Mouse (Mus musculus): ENCODE data around the gene Ppp1r12b.

Ppp1r12b gene

GRCm38 (mm10) chr1:134763776-134764438 lies 191.8 kb downstream of the Ppp1r12b start:
- DNase-seq (ENCODE audit: extremely low spot score, low spot score): no peak

- DNase-seq (ENCODE audit: extremely low spot score, low spot score): no peak
Measured at GRCm38 (mm10) chr1:134763250-134763649, 192.5 kb downstream of the Ppp1r12b start.

GRCm38 (mm10) chr1:134761534-134761933 lies 194.2 kb downstream of the Ppp1r12b start:
- DNase-seq (ENCODE audit: extremely low spot score, low spot score): no peak

GRCm38 (mm10) chr1:134760642-134761041 lies 195.1 kb downstream of the Ppp1r12b start:
- DNase-seq (ENCODE audit: extremely low spot score, low spot score): no peak

GRCm38 (mm10) chr1:134759133-134759532 lies 196.6 kb downstream of the Ppp1r12b start:
- no peak for DNase-seq (ENCODE audit: extremely low spot score, low spot score)

GRCm38 (mm10) chr1:134757230-134757629 lies 198.5 kb downstream of the Ppp1r12b start:
- no peak for DNase-seq (ENCODE audit: extremely low spot score, low spot score)

GRCm38 (mm10) chr1:134756190-134756873 lies 199.4 kb downstream of the Ppp1r12b start:
- DNase-seq (ENCODE audit: extremely low spot score, low spot score): no peak

GRCm38 (mm10) chr1:134755548-134756189 lies 200.1 kb downstream of the Ppp1r12b start:
- DNase-seq (ENCODE audit: extremely low spot score, low spot score): no peak

GRCm38 (mm10) chr1:134754818-134755217 lies 200.9 kb downstream of the Ppp1r12b start:
- DNase-seq (ENCODE audit: extremely low spot score, low spot score): no peak

- no peak for DNase-seq (ENCODE audit: extremely low spot score, low spot score)
Measured at GRCm38 (mm10) chr1:134753751-134754630, 201.8 kb downstream of the Ppp1r12b start.

GRCm38 (mm10) chr1:134752447-134752846 lies 203.3 kb downstream of the Ppp1r12b start:
- DNase-seq (ENCODE audit: extremely low spot score, low spot score): no peak

GRCm38 (mm10) chr1:134749889-134750288 lies 205.9 kb downstream of the Ppp1r12b start:
- DNase-seq (ENCODE audit: extremely low spot score, low spot score): no peak

GRCm38 (mm10) chr1:134747236-134748174 lies 208.2 kb downstream of the Ppp1r12b start:
- peak; percentile 56 for DNase-seq (ENCODE audit: extremely low spot score, low spot score)

- no peak for DNase-seq (ENCODE audit: extremely low spot score, low spot score)
Measured at GRCm38 (mm10) chr1:134745648-134746047, 210.1 kb downstream of the Ppp1r12b start.

GRCm38 (mm10) chr1:134741946-134742661 lies 213.6 kb downstream of the Ppp1r12b start:
- DNase-seq (ENCODE audit: extremely low spot score, low spot score): no peak

- no peak for DNase-seq (ENCODE audit: extremely low spot score, low spot score)
Measured at GRCm38 (mm10) chr1:134741433-134741832, 214.3 kb downstream of the Ppp1r12b start.

- no peak for DNase-seq (ENCODE audit: extremely low spot score, low spot score)
Measured at GRCm38 (mm10) chr1:134737463-134737862, 218.3 kb downstream of the Ppp1r12b start.

- no peak for DNase-seq (ENCODE audit: extremely low spot score, low spot score)
Measured at GRCm38 (mm10) chr1:134733659-134734058, 222.1 kb downstream of the Ppp1r12b start.

GRCm38 (mm10) chr1:134727256-134727655 lies 228.5 kb downstream of the Ppp1r12b start:
- no peak for DNase-seq (ENCODE audit: extremely low spot score, low spot score)

- DNase-seq (ENCODE audit: extremely low spot score, low spot score): no peak
Measured at GRCm38 (mm10) chr1:134726480-134726879, 229.3 kb downstream of the Ppp1r12b start.
